Mouse (Mus musculus) CD4-positive, CD25-positive, alpha-beta regulatory T cell, adult 4 months (primary cell): ENCODE data around the gene Spaca4. TPM values are rescaled to one million over a fixed set of nuclear protein-coding genes. Genes with fewer than 3 reads are reported as not detected.

ENCODE experiments used
- ATAC-seq: one replicate; pipeline ENCODE4 v1.8.0; 2017
- polyA plus RNA-seq, 2 experiments: library from polyadenylated mRNA; unstranded; fragments of 100-300 nt; shearing (Covaris generic); gene quantifications; one replicate each; pipeline ENCODE4 v1.2.1; 2017

Spaca4 gene
- polyA plus RNA-seq, 2 experiments from 2014 or later, result not detected

DNA sequence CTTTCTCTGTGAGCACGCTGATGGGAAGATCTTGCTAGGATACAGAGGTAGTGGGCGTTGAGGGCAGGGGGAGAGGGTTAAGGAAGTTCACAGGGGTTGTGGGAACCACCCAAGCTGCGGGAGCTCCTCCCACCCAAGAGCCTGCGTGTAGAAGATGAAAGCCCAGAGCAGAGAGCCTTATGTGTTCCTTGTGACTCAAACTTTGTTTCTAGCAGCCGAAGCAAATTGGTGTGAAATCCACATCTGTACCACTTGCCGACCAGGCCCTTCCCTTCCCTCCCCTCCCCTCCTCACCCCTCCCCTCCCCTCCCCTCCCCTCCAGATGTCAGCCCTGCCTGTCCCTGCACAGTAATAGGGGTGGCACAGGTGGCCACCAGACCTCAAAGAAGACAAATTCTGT lies 30.5 kb downstream of the Spaca4 start:
- peak; percentile 37 for ATAC-seq

DNA sequence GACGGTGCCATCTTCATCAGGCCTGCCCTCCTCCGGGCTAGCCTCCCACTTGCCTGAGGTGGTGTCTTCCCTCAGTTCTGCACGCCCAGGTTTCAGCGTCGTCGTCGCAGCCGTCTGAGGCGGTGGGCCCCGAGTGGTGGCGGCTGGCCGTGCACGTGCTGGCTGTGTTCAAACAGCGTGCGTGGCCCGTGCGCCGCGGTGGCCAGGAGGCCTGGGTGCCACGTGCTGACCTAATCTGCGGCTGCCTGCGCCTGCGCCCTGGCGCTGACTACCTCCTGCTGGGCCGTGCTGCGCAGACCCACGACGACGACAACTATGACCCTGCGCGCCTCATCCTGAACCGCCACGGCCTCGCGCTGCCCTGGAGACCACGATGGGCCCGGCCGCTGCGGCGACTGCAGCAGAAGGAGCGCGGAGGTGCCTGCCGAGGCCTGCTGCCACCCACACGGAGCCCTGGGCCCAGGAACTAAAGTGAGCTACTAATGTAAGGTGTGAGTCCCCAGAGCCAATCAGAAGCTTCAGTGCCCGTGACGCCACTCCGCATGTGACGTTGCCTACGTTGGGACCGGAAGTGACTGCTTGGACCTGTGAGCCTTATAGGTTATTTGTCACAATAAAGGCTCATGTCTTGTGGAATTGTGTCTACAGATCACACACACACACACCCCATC lies 31.6 kb downstream of the Spaca4 start, which contains the start of gene Sec1:
Gene Sec1, minus strand, starts transcription at position 482 of the 671 bp plus-strand sequence.
- ATAC-seq, result no peak

DNA sequence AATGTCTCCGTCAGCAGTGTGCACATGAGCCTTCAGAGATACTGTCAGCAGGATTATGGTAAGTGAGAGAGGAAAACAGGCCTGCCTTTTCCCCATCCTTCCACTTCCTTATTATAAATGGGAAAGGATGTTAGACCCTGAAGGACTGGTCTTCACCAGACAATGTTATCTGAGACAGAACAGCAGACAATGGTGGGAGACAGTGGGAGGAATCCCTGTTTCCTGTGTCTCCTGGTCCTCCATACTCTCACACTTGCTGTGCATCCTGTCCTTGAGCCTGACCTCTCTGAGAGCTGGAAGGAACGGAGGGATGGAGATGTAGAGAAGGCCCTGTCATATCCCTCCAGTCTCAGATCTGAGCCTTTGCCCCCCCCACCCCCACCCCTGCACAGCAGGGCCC lies 33.2 kb downstream of the Spaca4 start:
- no peak for ATAC-seq

DNA sequence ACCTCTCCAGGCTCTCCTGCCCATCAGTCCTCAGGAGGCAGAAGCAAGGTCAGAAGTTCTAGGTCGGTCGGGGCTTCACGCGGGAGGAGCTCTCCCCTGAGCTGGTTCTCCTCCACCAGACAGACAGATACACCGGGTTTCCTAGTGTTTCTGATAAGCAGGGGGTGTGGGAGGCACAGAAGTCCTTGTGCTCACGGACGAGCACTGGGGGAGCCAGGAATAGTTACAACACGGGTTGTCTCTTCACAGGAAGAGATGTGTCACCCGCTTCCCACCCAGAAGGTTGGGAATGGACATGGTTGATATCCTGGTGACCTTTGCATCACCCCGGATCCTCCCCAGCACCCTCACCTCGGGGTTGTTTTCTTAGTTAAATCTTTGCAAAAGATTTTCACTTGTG lies 35.8 kb downstream of the Spaca4 start:
- ATAC-seq, result no peak

DNA sequence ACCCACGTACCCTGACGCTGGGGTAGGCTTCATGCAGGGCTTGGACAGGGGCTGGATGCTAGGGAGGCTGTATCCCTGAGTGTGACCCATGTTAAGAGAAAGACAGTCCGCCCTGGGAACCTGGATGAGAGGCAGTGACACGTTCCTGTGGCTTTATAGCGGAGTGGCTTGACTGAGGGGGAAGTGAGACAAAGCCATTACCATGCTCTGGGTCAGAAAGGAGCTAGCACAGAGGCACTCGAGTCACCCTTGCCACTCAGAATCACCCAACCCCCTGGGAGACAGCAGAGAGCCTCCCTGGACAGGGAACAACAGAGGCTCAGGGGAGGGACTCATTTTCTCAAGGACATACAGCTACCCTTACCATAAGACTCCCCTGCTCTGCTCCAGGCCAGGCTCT lies 36.5 kb downstream of the Spaca4 start:
- ATAC-seq, result no peak

DNA sequence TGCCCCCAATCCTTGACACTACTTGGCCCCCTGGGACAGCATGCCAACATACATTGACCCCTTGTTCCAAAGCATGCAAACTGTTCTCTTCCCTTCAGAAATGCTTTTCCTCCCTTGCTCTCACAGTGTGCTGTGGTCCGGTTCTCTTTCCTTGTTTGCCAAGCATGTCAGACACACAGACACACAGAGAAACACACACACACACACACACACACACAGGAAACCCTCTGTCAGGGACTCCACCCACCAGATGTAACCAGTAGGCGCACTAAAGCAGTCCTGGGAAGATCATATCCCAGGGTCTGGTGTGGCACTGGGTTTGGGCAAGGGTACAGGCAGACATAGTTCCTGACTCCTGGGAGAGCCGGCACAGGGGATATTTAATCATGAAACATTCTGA lies 38.8 kb downstream of the Spaca4 start:
- ATAC-seq, result no peak

DNA sequence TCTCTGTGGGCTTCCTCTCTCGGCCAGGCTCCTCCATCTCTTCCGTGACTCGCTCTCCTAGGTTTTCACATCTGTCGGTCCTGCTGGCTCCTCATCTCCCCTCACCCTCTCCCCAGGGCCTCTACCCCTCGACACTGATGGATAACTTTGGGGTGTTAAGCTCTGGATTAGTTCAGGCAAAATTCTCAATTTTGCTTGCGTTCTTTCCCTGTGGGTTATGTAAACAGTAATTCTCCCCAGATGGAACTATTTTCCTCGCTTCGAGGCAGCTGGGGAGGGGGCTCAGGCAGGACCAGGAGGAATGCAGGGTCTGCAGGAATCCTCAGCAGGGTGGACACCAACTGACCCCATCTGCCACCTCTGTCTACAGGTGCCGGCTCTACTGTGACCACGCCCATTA lies 39.8 kb downstream of the Spaca4 start:
- no peak for ATAC-seq

DNA sequence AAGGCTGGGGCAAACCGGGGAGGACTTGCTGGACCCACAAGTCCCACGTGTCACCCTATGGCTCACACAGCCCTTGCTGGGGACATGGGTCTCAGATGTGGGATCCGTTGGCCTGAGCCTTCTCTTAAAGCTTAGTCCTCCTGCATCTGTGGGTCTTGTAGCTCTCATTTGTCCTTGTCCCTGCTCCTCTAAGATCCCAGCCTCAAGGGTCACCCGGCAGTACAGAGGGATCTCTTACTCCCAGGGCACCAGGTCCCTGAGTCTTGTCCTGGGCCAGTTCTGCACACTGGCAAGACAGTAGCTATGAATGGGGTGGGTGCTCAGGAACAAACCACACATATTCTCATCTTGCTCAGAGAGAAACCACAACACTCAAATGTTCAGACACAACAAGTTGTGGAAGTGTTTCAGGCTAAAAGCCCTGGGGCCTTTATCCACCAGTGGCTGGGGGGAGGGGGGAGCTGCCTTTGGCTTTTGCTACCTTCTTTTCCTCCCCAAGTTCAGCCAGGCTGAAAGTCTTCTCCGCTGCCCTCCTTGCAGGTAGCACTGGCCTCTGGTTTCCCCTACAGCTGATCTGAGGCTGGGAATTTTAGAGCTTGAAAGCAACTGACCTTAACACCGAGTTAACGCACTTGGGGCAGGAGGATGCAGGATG lies 42.1 kb downstream of the Spaca4 start, which contains the start of gene Ntn5:
Gene Ntn5, plus strand, starts transcription at position 627 of the 655 bp plus-strand sequence.
- no peak for ATAC-seq

DNA sequence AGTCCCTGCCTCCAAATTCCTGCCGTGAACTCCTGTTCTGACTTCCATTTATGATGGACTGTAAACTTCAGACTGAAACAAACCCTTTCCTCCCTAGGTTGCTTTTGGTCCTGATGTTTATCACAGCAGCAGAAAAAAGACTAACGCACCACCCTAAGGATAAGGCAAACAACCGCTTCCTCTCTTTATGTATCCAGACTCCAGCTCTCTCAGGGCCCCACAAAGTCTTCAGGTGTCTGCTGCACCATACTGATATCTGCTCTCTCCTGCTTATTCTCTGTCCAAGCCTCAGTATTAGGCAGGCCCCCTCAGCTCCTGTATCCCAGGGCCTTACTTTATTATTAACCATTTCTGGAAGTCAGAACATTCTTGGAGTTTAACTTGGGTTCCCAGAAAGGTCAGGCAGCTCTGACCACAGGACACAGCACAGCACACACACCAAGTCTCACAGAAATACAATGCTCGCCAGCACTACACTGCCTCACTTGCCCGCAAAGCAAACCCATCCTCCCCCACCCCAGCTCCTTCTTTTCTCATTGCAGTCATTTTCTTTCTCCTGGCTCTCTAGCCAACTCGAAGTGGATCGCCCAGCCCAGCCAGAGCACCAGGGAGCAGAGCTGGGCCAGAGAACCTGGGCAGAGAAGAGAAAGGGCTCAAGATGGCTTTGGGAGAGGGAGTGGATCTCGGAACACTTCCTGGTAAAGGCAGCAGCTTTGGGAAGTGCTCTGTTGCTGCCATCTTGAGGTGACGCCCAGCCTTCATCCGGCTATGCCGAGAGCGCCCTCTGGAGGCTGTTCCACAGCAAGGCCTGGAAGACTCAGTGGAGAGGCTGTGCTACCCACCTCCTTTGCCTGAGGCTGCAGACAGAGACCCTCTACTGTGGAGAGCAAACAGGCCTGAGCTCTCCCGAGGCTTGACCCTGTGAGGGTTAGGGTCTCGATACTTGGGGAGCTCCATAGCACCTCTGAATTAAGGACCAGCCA lies 43.2 kb downstream of the Spaca4 start:
- ATAC-seq, result peak; percentile 80

DNA sequence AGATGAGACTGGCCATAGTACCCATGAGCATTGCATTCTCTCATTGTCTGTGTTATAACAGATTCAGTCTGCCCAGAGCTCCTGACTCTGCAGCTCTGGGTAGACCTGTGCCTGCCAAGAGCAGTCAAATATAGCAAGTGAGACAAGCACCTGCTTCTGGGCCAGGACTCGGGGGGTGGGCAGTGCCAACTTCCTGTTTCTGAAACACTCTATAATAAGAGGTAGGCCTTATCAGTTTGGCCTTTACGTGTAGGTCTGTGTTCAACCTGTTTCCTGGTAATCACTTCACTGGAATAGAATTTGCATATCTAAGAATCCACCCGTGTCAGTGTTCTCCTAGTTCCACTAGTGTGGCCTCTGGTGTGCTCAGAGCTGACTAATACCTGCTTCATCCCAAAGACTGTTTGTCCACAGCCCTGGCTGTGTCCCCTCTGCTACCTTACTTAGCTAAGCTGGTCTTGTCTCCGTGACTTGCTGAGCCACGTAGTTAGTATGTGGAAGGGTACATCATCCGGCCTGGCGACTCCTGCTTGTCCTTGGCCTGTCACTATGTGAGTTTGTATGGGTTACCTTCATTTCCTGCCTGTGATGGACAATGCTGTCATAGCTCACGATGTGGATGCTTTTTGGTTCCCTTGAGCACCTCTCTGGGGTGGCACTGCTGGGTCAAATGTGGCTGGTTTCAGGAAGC lies 44.4 kb downstream of the Spaca4 start:
- peak; percentile 70 for ATAC-seq

DNA sequence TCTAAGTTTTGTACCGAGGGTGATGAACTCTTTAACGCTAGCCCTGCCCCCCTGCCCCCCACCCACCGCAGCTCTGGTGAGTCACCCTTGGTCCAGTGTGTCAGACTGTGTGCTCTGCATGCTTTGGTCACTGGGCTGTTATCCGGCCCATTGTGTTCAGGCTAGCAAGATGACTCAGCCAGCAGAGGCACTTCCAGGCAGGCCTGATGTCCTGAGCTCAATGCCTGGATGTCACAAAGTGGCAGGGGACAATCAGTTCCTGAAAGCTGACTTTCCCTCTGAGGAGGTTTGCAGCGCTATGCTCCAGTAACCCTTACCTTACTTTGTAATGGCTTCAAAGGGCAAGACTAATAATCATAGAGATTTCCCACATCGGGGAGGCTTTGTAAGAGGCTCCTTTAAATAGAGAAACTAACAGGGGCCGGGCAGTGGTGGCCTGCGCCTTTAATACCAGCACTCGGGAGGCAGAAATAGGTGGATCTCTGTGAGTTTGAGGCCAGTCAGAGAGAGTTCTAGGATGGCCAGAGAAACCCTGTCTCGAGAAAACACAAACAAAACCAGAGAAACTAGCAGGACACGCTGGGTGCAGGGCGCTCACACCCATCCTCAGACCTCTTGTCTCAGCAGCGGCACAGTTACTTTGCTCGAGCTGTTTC lies 45.5 kb downstream of the Spaca4 start:
- no peak for ATAC-seq

DNA sequence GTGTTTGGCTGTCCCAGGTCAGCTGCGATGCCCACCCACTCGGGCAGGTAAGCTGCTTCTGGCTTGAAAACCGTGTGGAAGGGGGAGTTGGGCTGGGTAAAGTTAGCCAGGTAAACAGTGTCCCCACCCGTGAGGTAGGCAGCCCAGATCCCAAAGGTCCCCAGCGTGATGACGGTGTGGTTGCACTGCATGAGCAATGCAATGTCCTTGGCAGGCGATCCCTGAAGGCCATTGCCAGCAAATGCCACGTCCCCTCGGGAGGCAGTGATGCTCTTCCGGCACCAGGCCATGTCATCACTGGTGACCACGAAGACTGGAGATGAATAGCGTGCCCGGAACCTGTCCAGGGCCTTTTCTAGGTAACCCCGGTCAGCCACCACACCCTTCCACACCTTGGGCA lies 47.1 kb downstream of the Spaca4 start:
- ATAC-seq, result no peak

DNA sequence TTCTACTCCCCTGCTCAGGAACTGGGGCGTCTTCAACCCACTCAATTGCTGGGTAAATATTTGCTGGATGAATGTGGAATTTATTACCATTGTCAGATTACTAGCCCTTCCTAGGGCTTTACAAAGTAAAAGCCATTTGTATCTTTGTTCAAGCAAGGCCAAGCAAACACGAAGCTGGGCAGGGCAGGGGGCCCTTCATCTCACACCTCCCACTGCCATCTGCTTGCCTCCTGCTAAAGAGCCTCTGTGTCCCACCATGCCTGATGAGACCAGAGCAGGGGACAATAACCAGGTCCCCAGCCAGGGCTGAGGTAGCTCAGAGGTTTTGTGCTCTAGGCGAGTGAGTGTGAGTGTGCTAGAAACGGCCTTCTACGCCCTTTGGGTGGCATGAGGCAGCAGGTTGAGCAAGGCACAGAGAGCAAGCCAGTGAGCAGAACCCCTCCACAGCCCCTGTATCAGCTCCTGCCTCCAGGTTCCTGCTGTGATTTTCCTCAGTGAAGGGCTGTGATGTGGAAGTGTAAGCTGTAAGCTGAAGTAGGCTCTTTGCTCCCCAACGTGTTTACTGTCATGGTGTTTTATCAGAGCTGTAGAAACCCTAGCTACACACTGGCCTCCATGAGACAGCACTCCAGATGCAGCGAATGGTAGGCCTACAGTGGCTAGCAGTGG lies 47.9 kb downstream of the Spaca4 start:
- no peak for ATAC-seq

Other genes starting within 250 kb of the Spaca4 start
- 1 to 10 TPM; 1.2 TPM for gene Tulp2, start 243.9 kb downstream of the Spaca4 start, polyA plus RNA-seq
- under 1 TPM in 1 of 2 experiments, not detected in 1; 0.62 TPM for gene Gm45808, start 239.0 kb downstream of the Spaca4 start, polyA plus RNA-seq
- 1 to 10 TPM; 1.1 to 2.7 TPM for gene Dhdh, start 237.0 kb downstream of the Spaca4 start, polyA plus RNA-seq
- gene Nucb1, start 215.4 kb downstream of the Spaca4 start, polyA plus RNA-seq, result 100 to 1,000 TPM; 124 to 159 TPM
- 100 to 1,000 TPM in 1 of 2 experiments, 10 to 100 TPM in 1; 49.3 to 132 TPM for gene Ppp1r15a, start 199.5 kb downstream of the Spaca4 start, polyA plus RNA-seq
- gene Plekha4, start 199.5 kb downstream of the Spaca4 start, polyA plus RNA-seq, result under 1 TPM in 1 of 2 experiments, not detected in 1; 0.20 TPM
- under 1 TPM; 0.77 to 0.81 TPM for gene Hsd17b14, start 170.9 kb downstream of the Spaca4 start, polyA plus RNA-seq
- 10 to 100 TPM; 46.4 to 77.9 TPM for gene Bcat2, start 155.7 kb downstream of the Spaca4 start, polyA plus RNA-seq
- not detected for gene Fgf21, start 110.3 kb downstream of the Spaca4 start, polyA plus RNA-seq
- not detected for gene Fut1, start 108.5 kb downstream of the Spaca4 start, polyA plus RNA-seq
- not detected for gene Izumo1, start 104.0 kb downstream of the Spaca4 start, polyA plus RNA-seq
- gene Rasip1, start 98.3 kb downstream of the Spaca4 start, polyA plus RNA-seq, result under 1 TPM in 1 of 2 experiments, not detected in 1; 0.20 TPM
- gene Mamstr, start 85.8 kb downstream of the Spaca4 start, polyA plus RNA-seq, result under 1 TPM; 0.32 to 0.40 TPM
- not detected for gene Fut2, start 59.4 kb downstream of the Spaca4 start, polyA plus RNA-seq
- not detected for gene Ntn5, start 41.8 kb downstream of the Spaca4 start, polyA plus RNA-seq
- under 1 TPM in 1 of 2 experiments, not detected in 1; 0.30 TPM for gene Sec1, start 31.4 kb downstream of the Spaca4 start, polyA plus RNA-seq
- 1 to 10 TPM; 1.2 to 1.3 TPM for gene Car11, start 26.0 kb downstream of the Spaca4 start, polyA plus RNA-seq
- 1 to 10 TPM; 7.4 to 8.8 TPM for gene Dbp, start 20.7 kb downstream of the Spaca4 start, polyA plus RNA-seq
- 1,000 to 10,000 TPM; 2,369 to 2,427 TPM for gene Rpl18, start 10.4 kb downstream of the Spaca4 start, polyA plus RNA-seq
- gene Sphk2, start 7.8 kb downstream of the Spaca4 start, polyA plus RNA-seq, result 10 to 100 TPM; 15.2 to 21.1 TPM
- gene Fam83e, start 4.6 kb downstream of the Spaca4 start, polyA plus RNA-seq, result not detected
- not detected for gene Lmtk3, start 57.9 kb upstream of the Spaca4 start, polyA plus RNA-seq
- gene Sult2b1, start 58.9 kb upstream of the Spaca4 start, polyA plus RNA-seq, result 1 to 10 TPM; 3.1 to 5.2 TPM
- gene Cyth2, start 88.8 kb upstream of the Spaca4 start, polyA plus RNA-seq, result 10 to 100 TPM; 20.8 to 21.4 TPM
- gene Kcnj14, start 99.0 kb upstream of the Spaca4 start, polyA plus RNA-seq, result not detected
- 10 to 100 TPM; 26.2 to 36.3 TPM for gene Grwd1, start 105.1 kb upstream of the Spaca4 start, polyA plus RNA-seq
- gene Kdelr1, start 147.0 kb upstream of the Spaca4 start, polyA plus RNA-seq, result 10 to 100 TPM; 21.2 to 27.0 TPM
- under 1 TPM in 1 of 2 experiments, not detected in 1; 0.23 TPM for gene Grin2d, start 152.6 kb upstream of the Spaca4 start, polyA plus RNA-seq
- gene Syngr4, start 170.9 kb upstream of the Spaca4 start, polyA plus RNA-seq, result not detected
- gene Tmem143, start 171.1 kb upstream of the Spaca4 start, polyA plus RNA-seq, result 1 to 10 TPM; 5.9 to 8.9 TPM
- 100 to 1,000 TPM; 575 to 614 TPM for gene Emp3, start 195.6 kb upstream of the Spaca4 start, polyA plus RNA-seq
- gene Ccdc114, start 198.3 kb upstream of the Spaca4 start, polyA plus RNA-seq, result 1 to 10 TPM; 2.9 to 3.7 TPM